Comparison of ENCODE assay signal across 7 mouse cellular contexts in the genomic region with DNA sequence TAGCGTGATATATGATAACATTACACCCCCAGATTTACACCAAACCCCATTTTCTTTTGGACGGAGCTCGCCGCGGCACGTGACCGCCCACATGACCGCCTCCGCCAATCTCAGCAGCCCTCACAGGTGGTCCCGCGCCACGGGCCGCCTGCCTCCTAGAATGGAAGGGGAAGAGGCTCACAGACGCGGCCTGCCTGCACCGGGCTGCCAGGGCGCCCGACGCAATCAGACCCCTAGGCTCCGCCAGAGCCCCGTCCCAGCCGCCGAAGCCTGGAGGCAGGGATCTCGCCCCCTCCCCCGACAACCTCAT. TPM values are rescaled to one million over a fixed set of nuclear protein-coding genes. Genes with fewer than 3 reads are reported as not detected.
DNase-seq lines count a peak whose midpoint lies in the region; ATAC-seq and TF ChIP-seq lines count a peak whose summit lies in the region.

No protein-coding gene starts in this region.

- peaks cover 100% of the 10 kb centered on the region for H3K27me3 ChIP-seq in heart, postnatal 0 days (ENCODE audit: control insufficient read depth, insufficient read depth, low read length)
- H3K27me3 ChIP-seq in limb, embryonic 11.5 days (ENCODE audit: control insufficient read depth, insufficient read depth, low read length), result no peaks in the 10 kb centered on the region
- peaks cover 99% of the 10 kb centered on the region for H3K27me3 ChIP-seq in midbrain, embryonic 12.5 days

- no peak for TF ChIP-seq EP300 in heart, postnatal 0 days (IDR thresholded peaks at IDR 0.05; ENCODE audit: low read depth)

- H3K27ac ChIP-seq in heart, postnatal 0 days (ENCODE audit: low read depth), result no peak overlapping the region
- peak overlapping the region; percentile 98 for H3K27ac ChIP-seq in limb, embryonic 11.5 days (replicated peaks; ENCODE audit: low read depth, low read length)
- no peak overlapping the region for H3K27ac ChIP-seq in midbrain, embryonic 12.5 days (replicated peaks)

- peak; percentile 55 for DNase-seq in T-cell, adult 2 months (ENCODE audit: low spot score)
- peak; percentile 83 for DNase-seq in embryo, embryonic 11.5 days (ENCODE audit: low read depth, low spot score)
- no peak for DNase-seq in heart, postnatal 0 days (ENCODE audit: low spot score)
- peak; percentile 96 for DNase-seq in limb, embryonic 11.5 days (ENCODE audit: low spot score)
- peak; percentile 90 for DNase-seq in urinary bladder, postnatal 14 days (ENCODE audit: low spot score)
- DNase-seq in right cerebral cortex, adult 18-20 months, result no peak

- no peaks in the 10 kb centered on the region for H3K4me1 ChIP-seq in heart, postnatal 0 days (ENCODE audit: control insufficient read depth, insufficient read depth)
- H3K4me1 ChIP-seq in limb, embryonic 11.5 days (ENCODE audit: control insufficient read depth, insufficient read depth, low read length), result peaks cover 50% of the 10 kb centered on the region
- H3K4me1 ChIP-seq in midbrain, embryonic 12.5 days, result peaks cover 14% of the 10 kb centered on the region

- H3K4me3 ChIP-seq in heart, postnatal 0 days (ENCODE audit: low read depth, low read length), result peak overlapping the region; percentile 33
- H3K4me3 ChIP-seq in limb, embryonic 11.5 days (ENCODE audit: low read depth, low read length), result peak overlapping the region; percentile 87
- peak overlapping the region; percentile 32 for H3K4me3 ChIP-seq in midbrain, embryonic 12.5 days

- WGBS in heart, postnatal 0 days, result 1% methylated on average over 25 of the region's 25 CpGs
- WGBS in limb, embryonic 11.5 days, result under 1% methylated on average over 25 of the region's 25 CpGs
- 0% methylated on average over 24 of the region's 25 CpGs for WGBS in midbrain, embryonic 12.5 days

- no peaks in the 10 kb centered on the region for H3K9me3 ChIP-seq in heart, postnatal 0 days (replicated peaks; ENCODE audit: control insufficient read depth, low read length)
- H3K9me3 ChIP-seq in limb, embryonic 11.5 days (ENCODE audit: control insufficient read depth, low read length), result no peaks in the 10 kb centered on the region
- H3K9me3 ChIP-seq in midbrain, embryonic 12.5 days, result no peaks in the 10 kb centered on the region

- H3K36me3 ChIP-seq in heart, postnatal 0 days (replicated peaks; ENCODE audit: control insufficient read depth, insufficient read depth, low read length), result no peaks in the 10 kb centered on the region
- H3K36me3 ChIP-seq in limb, embryonic 11.5 days (ENCODE audit: control insufficient read depth, insufficient read depth, low read length), result no peaks in the 10 kb centered on the region
- H3K36me3 ChIP-seq in midbrain, embryonic 12.5 days, result no peaks in the 10 kb centered on the region

- H3K9ac ChIP-seq in heart, postnatal 0 days (replicated peaks; ENCODE audit: low read depth, low read length), result no peak overlapping the region
- H3K9ac ChIP-seq in limb, embryonic 11.5 days (ENCODE audit: low read length), result peak overlapping the region; percentile 98
- no peak overlapping the region for H3K9ac ChIP-seq in midbrain, embryonic 12.5 days (replicated peaks)

- no peak for ATAC-seq in heart, postnatal 0 days (ENCODE audit: insufficient read depth, low read depth)
- ATAC-seq in limb, embryonic 11.5 days (ENCODE audit: insufficient number of reproducible peaks, low FRiP score, low TSS enrichment, low read depth), result peak; percentile 52; the same call in 1 of the 2 replicates
- ATAC-seq in midbrain, embryonic 12.5 days (ENCODE audit: low FRiP score, low read depth), result 0 out of 2 replicates have a peak, but pooled peaks have one; percentile 54

- TF ChIP-seq CTCF in heart, postnatal 0 days (IDR thresholded peaks at IDR 0.05; ENCODE audit: low read depth), result no peak

- H3K4me2 ChIP-seq in heart, postnatal 0 days (ENCODE audit: low read depth, low read length), result peak overlapping the region; percentile 45
- H3K4me2 ChIP-seq in limb, embryonic 11.5 days (ENCODE audit: low read depth, severe bottlenecking), result peak overlapping the region; percentile 89
- peak overlapping the region; percentile 44 for H3K4me2 ChIP-seq in midbrain, embryonic 12.5 days (replicated peaks)

RNA-seq across cellular contexts. Expression of a gene that starts 4.2 kb away (rescaled TPM):
- total RNA-seq in heart, postnatal 0 days (2014; rRNA removed; ENCODE audit: low replicate concordance), result not detected in 2 replicates
- 0.07 and 0.38 TPM in 2 replicates for polyA plus RNA-seq in heart, postnatal 0 days (2015; fragmentation: Nextera tagmentation; extraction: Ambion mirVana)
- 14.7 and 16.2 TPM in 2 replicates for polyA plus RNA-seq in limb, embryonic 11.5 days (2014; fragmentation: Nextera tagmentation; extraction: Ambion mirVana)
- polyA plus RNA-seq in midbrain, embryonic 12.5 days (2016; fragmentation: Nextera tagmentation; extraction: Ambion mirVana), result not detected in 2 replicates

RNA-seq across cellular contexts. Expression of a gene that starts 4.3 kb away (rescaled TPM):
- not detected in 2 replicates for total RNA-seq in heart, postnatal 0 days (2014; rRNA removed; ENCODE audit: low replicate concordance)
- polyA plus RNA-seq in heart, postnatal 0 days (2015; fragmentation: Nextera tagmentation; extraction: Ambion mirVana), result not detected in 2 replicates
- polyA plus RNA-seq in limb, embryonic 11.5 days (2014; fragmentation: Nextera tagmentation; extraction: Ambion mirVana), result 1.1 and 1.3 TPM in 2 replicates
- polyA plus RNA-seq in midbrain, embryonic 12.5 days (2016; fragmentation: Nextera tagmentation; extraction: Ambion mirVana), result not detected in 2 replicates

RNA-seq across cellular contexts. Expression of a gene that starts 4.3 kb away (rescaled TPM):
- total RNA-seq in heart, postnatal 0 days (2014; rRNA removed; ENCODE audit: low replicate concordance), result 2.3 TPM in 1 of 2 replicates, not detected in the other
- 0.36 and 0.37 TPM in 2 replicates for polyA plus RNA-seq in heart, postnatal 0 days (2015; fragmentation: Nextera tagmentation; extraction: Ambion mirVana)
- 5.6 and 6.2 TPM in 2 replicates for polyA plus RNA-seq in limb, embryonic 11.5 days (2014; fragmentation: Nextera tagmentation; extraction: Ambion mirVana)
- 0.09 TPM in 1 of 2 replicates, not detected in the other for polyA plus RNA-seq in midbrain, embryonic 12.5 days (2016; fragmentation: Nextera tagmentation; extraction: Ambion mirVana)

RNA-seq across cellular contexts. Expression of a gene that starts 8.9 kb away (rescaled TPM):
- not detected in 2 replicates for total RNA-seq in heart, postnatal 0 days (2014; rRNA removed; ENCODE audit: low replicate concordance)
- polyA plus RNA-seq in heart, postnatal 0 days (2015; fragmentation: Nextera tagmentation; extraction: Ambion mirVana), result not detected in 2 replicates
- 3.5 and 4.6 TPM in 2 replicates for polyA plus RNA-seq in limb, embryonic 11.5 days (2014; fragmentation: Nextera tagmentation; extraction: Ambion mirVana)
- not detected in 2 replicates for polyA plus RNA-seq in midbrain, embryonic 12.5 days (2016; fragmentation: Nextera tagmentation; extraction: Ambion mirVana)

RNA-seq across cellular contexts. Expression of a gene that starts 13.0 kb away (rescaled TPM):
- total RNA-seq in heart, postnatal 0 days (2014; rRNA removed; ENCODE audit: low replicate concordance), result 3.5 TPM in 1 of 2 replicates, not detected in the other
- 0.36 and 0.65 TPM in 2 replicates for polyA plus RNA-seq in heart, postnatal 0 days (2015; fragmentation: Nextera tagmentation; extraction: Ambion mirVana)
- polyA plus RNA-seq in limb, embryonic 11.5 days (2014; fragmentation: Nextera tagmentation; extraction: Ambion mirVana), result 11.0 and 11.3 TPM in 2 replicates
- polyA plus RNA-seq in midbrain, embryonic 12.5 days (2016; fragmentation: Nextera tagmentation; extraction: Ambion mirVana), result not detected in 2 replicates

Comparison
In these comparisons a context has a peak if more than half of its experiments do, and no peak if none do; other contexts are left out.
1. DNase-seq: peak in T-cell, adult 2 months (single experiment), embryo, embryonic 11.5 days (single experiment), limb, embryonic 11.5 days (single experiment) and urinary bladder, postnatal 14 days (single experiment); none in heart, postnatal 0 days (single experiment) and right cerebral cortex, adult 18-20 months (single experiment).
2. H3K4me3 ChIP-seq: peak in every context shown above with its lines; median percentile 87 in limb, embryonic 11.5 days; 33 in heart, postnatal 0 days; 32 in midbrain, embryonic 12.5 days.
3. RNA of a gene that starts 4.2 kb away (polyA plus RNA-seq): 14.7 to 16.2 TPM in limb, embryonic 11.5 days; 0.07 to 0.38 TPM in heart, postnatal 0 days and not detected in midbrain, embryonic 12.5 days; every median in the first group is over 10 times any median in the second.
4. Peak in every context shown above with its lines, with median percentiles within 50 percentile points of each other: H3K4me2 ChIP-seq.